Mouse (Mus musculus) limb, embryonic 14.5 days (tissue): Measurements from ENCODE around the gene Gypa. TPM values are rescaled to one million over a fixed set of nuclear protein-coding genes. Genes with fewer than 3 reads are reported as not detected.

Experiments
- ATAC-seq: fragments of 200-750 bp; cut with Nextera tagmentation; 2 replicates; pipeline ENCODE4 v1.8.0; 2017; ENCODE audit warnings: low read depth, moderate number of reproducible peaks, moderate TSS enrichment; ENCODE audit not compliant: low FRiP score
- DNase-seq: peaks from one replicate; pipeline ENCODE4 v3.0.0-alpha.2; 2015; ENCODE audit warnings: low spot score
- H3K27ac ChIP-seq: fragments of 300-500 bp; sonication (generic); replicated peaks from 2 replicates; pipeline ENCODE4 v1.5.1; 2014; ENCODE audit warnings: low read depth, mild to moderate bottlenecking, low read length, moderate library complexity, mixed read lengths
- H3K27me3 ChIP-seq: fragments of 300-500 bp; sonication (generic); 2 replicates; pipeline ENCODE4 v1.6.1; 2014; ENCODE audit warnings: low read length, mixed read lengths; ENCODE audit not compliant: control insufficient read depth, insufficient read depth
- H3K36me3 ChIP-seq: fragments of 300-500 bp; sonication (generic); 2 replicates; pipeline ENCODE4 v1.6.1; 2014; ENCODE audit warnings: mild to moderate bottlenecking, low read length, moderate library complexity, mixed read lengths; ENCODE audit not compliant: control insufficient read depth, insufficient read depth
- H3K4me1 ChIP-seq: fragments of 300-500 bp; sonication (generic); 2 replicates; pipeline ENCODE4 v1.6.1; 2014; ENCODE audit warnings: antibody characterized with exemption, low read length, mixed read lengths; ENCODE audit not compliant: control insufficient read depth, insufficient read depth
- H3K4me2 ChIP-seq: fragments of 300-500 bp; sonication (generic); replicated peaks from 2 replicates; pipeline ENCODE4 v1.6.1; 2014; ENCODE audit warnings: low read depth, mild to moderate bottlenecking, low read length, moderate library complexity; ENCODE audit not compliant: severe bottlenecking
- H3K4me3 ChIP-seq: fragments of 300-500 bp; sonication (generic); replicated peaks from 2 replicates; pipeline ENCODE4 v1.5.1; 2014; ENCODE audit warnings: low read length
- H3K9ac ChIP-seq: fragments of 300-500 bp; sonication (generic); 2 replicates; pipeline ENCODE4 v1.6.1; 2014; ENCODE audit warnings: mild to moderate bottlenecking, low read depth, low read length, moderate library complexity; ENCODE audit not compliant: severe bottlenecking
- H3K9me3 ChIP-seq: fragments of 300-500 bp; sonication (generic); 2 replicates; pipeline ENCODE4 v1.6.1; 2016; ENCODE audit warnings: low read length; ENCODE audit not compliant: control insufficient read depth
- POLR2A ChIP-seq: fragments of 200-500 bp; IDR thresholded peaks from 2 replicates; pipeline ENCODE4 v1.8.0; 2012; ENCODE audit warnings: inconsistent platforms, mild to moderate bottlenecking, moderate library complexity, borderline replicate concordance; ENCODE audit not compliant: insufficient read depth, insufficient read length; ENCODE audit errors: extremely low read depth
- WGBS: fragments of 180-500 bp; shearing (Covaris S2); extraction: QIAGEN DNeasy Blood & Tissue Kit; methylation state at CpG from one replicate; pipeline ENCODE4 v1.1.7; 2014; 5-methylcytosine and 5-hydroxymethylcytosine counted together
- polyA plus RNA-seq, 2 experiments: library from polyadenylated mRNA; depleted of rRNA in 1 of 2; stranded (reverse) in 1 of 2; unstranded in 1 of 2; fragments of >200 nt; fragmentation: Nextera tagmentation in 1 of 2; extraction: Ambion mirVana in 1 of 2; gene quantifications; 2 replicates each; pipeline versions ENCODE4 v1.2.1 to v1.2.3; 2012 to 2014

The Gypa gene
- polyA plus RNA-seq, 2 experiments, result 2.6 to 6.2 TPM

GRCm38 (mm10) chr8:80474971-80475370 lies 18.6 kb upstream of the Gypa start:
- Histone ChIP-seq H3K4me1 (no peaks in the 10 kb centered on the region), H3K27ac (no peak overlapping the region), H3K4me3 (no peak overlapping the region), H3K27me3 (no peaks in the 10 kb centered on the region), H3K9ac (no peak overlapping the region), H3K4me2 (no peak overlapping the region), H3K36me3 (no peaks in the 10 kb centered on the region), H3K9me3 (no peaks in the 10 kb centered on the region)
- DNase-seq (no peak), ATAC-seq (no peak)
- WGBS, result 39% methylated on average over 7 of the region's 7 CpGs
- no peak for TF ChIP-seq POLR2A

DNA sequence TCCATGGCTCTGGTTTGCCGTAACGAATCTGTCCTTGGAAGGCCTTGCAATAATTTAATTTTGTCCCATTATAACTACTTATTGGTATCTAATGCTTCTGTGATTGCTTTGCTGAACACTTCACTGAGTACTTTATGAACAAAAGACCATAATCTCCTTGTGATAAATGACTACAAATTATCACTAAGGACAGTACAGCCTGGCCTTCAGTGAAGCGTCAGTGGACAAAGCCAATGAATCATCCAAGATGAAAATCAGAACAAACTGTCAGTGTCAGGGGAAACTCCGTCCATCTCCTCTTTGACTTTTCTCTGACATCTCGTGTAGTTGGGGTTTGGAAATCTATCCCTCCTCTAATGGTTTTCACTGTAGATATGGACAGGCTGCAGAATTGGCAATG lies 15.4 kb upstream of the Gypa start:
- no peaks in the 10 kb centered on the region for H3K27me3 ChIP-seq
- no peak for TF ChIP-seq POLR2A
- no peak overlapping the region for H3K4me2 ChIP-seq
- H3K4me1 ChIP-seq, result no peaks in the 10 kb centered on the region
- ATAC-seq (no peak), DNase-seq (no peak)
- no peak overlapping the region for H3K4me3 ChIP-seq
- no peaks in the 10 kb centered on the region for H3K36me3 ChIP-seq
- no peak overlapping the region for H3K9ac ChIP-seq
- no peak overlapping the region for H3K27ac ChIP-seq
- WGBS, result 76% methylated on average over 5 of the region's 5 CpGs
- no peaks in the 10 kb centered on the region for H3K9me3 ChIP-seq

DNA sequence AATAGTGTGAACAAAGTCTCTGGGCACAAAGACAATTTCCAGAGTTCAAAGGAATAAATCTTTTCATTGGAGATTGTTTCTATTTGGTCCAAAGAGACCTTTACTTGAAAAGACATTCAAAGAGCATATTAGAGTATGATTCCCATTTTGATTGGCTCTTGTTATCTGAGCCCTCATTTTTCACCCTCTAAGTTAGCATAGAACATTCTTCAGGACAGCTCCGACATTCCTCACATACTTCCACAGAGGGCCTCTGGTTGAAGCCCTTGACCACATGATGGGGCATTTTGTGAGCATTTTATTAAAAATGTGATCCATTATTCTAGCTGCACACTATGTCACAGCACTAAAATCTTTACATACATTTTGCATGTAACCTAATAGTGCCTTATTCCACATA lies 14.5 kb upstream of the Gypa start:
- no peak overlapping the region for H3K4me2 ChIP-seq
- no peaks in the 10 kb centered on the region for H3K9me3 ChIP-seq
- DNase-seq (no peak), ATAC-seq (no peak)
- H3K36me3 ChIP-seq, result no peaks in the 10 kb centered on the region
- no peak overlapping the region for H3K9ac ChIP-seq
- H3K27ac ChIP-seq, result no peak overlapping the region
- no peaks in the 10 kb centered on the region for H3K27me3 ChIP-seq
- H3K4me1 ChIP-seq, result no peaks in the 10 kb centered on the region
- no peak overlapping the region for H3K4me3 ChIP-seq
- WGBS, result 42% methylated on average over 1 of the region's 1 CpGs
- TF ChIP-seq POLR2A, result no peak

DNA sequence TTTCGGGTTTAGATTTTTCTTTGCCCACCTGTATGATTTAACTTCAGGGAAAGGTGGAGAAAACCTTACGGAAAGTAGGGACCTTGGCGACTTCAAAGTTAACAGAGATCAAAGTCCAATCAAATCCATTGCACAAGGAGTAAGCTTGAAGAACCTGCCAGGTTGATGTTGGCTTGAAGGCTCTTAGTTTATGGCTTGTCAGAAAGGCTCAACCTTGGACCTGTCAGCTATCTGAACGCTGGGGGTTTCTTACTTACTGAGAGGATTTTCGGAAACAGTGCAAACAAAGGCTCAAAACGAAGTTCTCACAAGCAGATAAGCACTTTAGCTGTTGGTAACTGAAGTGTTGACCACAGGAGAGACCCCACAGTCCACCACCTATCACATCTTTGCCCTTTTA lies 11.4 kb upstream of the Gypa start:
- Histone ChIP-seq H3K4me3 (no peak overlapping the region), H3K27me3 (no peaks in the 10 kb centered on the region), H3K4me2 (no peak overlapping the region), H3K9me3 (no peaks in the 10 kb centered on the region), H3K9ac (no peak overlapping the region), H3K36me3 (no peaks in the 10 kb centered on the region), H3K4me1 (no peaks in the 10 kb centered on the region), H3K27ac (no peak overlapping the region)
- TF ChIP-seq POLR2A, result no peak
- DNase-seq (no peak), ATAC-seq (no peak)
- 68% methylated on average over 6 of the region's 6 CpGs for WGBS

DNA sequence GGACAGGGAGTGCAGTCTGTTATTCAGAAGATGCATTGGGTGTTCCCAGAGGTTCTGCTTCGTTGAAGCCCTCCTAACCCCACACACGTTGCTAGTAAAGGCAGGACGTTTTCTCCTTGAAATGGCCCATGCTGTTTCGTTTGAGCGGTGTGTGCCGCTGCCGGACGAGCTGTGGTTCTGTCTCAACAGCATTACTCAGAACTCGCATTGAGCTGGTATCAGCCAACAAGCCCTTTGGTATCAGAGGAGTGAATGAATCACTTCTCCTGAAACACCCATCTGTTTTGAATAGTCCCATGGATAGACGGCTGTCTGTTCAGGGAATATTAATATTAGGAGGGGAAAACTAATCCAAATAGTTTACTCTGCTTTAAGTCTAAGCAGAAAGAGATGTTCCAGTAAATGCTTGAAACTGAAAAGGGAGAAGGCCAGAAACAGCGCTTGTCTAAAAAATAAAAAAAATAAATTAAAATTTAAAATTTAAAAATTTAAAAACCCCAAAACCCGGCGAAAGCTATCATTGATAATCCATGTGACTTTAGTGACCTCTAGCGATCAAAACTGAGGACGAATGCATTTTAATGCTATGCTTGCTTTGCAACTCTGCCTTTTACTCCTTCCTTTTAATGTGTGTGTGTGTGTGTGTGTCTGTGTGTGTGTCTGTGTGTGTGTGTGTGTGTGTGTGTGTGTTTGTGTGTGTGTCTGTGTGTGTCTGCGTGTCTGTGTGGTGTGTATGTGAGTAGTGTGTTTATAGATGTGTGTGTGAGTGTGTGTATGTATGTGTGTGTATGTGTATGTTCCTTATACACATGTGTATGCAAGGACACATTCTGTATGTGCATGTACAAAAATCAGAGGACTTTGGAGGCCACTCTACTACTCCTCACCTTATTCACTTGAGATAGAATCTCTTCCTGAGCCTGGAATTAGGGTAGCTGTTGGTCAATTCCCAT lies 10.5 kb upstream of the Gypa start:
- H3K36me3 ChIP-seq, result no peaks in the 10 kb centered on the region
- WGBS, result 23% methylated on average over 16 of the region's 16 CpGs
- no peak overlapping the region for H3K27ac ChIP-seq
- H3K9me3 ChIP-seq, result no peaks in the 10 kb centered on the region
- H3K4me2 ChIP-seq, result peak overlapping the region; percentile 41
- no peak for ATAC-seq
- TF ChIP-seq POLR2A, result no peak
- peak; percentile 85 for DNase-seq
- no peak overlapping the region for H3K9ac ChIP-seq
- H3K4me3 ChIP-seq, result peak overlapping the region; percentile 9
- H3K4me1 ChIP-seq, result no peaks in the 10 kb centered on the region
- no peaks in the 10 kb centered on the region for H3K27me3 ChIP-seq
